Mouse (Mus musculus): ENCODE measurements around the gene Abcb11. TPM values are rescaled to one million over a fixed set of nuclear protein-coding genes. Genes with fewer than 3 reads are reported as not detected.

The Abcb11 gene
- polyA plus RNA-seq (2012; rRNA removed): 0.04 and 0.10 TPM in 2 replicates

DNA sequence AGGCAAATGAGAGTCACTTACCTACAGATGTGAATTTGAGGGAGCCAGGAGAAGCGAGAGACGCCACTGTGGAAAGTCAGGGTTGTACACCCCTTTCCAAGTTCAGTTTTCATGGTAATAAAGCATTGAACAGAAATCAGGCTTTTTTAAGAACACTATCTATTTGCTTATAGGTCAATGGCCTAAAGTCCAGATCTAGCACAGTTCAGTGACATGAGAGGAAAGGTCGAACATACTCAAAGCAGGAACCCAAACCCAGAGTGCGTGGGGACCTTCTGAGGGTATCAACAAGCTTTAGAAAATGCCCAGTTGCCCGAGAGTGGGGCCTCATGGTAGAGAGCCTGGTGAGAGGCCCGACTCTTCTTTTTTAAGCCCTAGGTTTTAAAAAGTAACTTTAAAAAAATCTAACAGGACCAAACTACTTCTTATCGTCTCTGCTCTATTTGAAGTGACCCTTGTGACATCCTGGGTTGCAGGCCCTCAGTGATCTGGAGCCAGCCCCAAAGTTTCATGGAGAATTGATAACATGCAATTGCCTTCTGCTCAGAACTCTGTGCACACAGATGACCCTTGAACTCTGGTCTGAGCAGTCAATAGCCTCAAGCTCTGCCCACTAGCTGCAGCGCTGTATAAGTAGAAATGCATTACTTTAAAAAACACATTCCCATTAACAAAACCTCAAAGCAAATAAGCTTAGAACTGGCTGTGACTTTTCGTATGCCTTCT lies at the start of gene Abcb11:
TSS of gene Abcb11 (minus strand) at position 121 of the 726 bp plus-strand sequence.

DNA sequence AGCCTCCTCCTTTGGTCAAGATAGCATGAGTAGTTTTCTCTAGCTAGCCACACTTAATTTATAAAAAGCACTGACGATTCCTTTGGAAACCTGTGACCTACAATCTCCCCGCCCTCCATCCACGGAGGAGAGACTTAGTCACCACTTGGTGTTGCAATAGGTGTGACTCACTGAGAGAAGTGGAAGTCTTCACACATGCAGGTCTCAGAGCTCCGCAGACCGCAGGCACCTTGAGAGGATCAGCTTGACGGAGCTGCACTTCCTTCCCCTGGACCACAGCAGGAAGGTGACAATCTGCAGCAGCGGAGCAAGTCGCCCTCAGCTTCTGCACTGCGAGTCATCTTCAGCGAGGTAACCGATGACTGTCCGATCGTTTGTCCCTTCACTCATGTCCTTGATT lies 37.9 kb upstream of the Abcb11 start, which contains the start of gene Dhrs9:
TSS of gene Dhrs9 (plus strand) at position 165 of the 400 bp plus-strand sequence.

DNA sequence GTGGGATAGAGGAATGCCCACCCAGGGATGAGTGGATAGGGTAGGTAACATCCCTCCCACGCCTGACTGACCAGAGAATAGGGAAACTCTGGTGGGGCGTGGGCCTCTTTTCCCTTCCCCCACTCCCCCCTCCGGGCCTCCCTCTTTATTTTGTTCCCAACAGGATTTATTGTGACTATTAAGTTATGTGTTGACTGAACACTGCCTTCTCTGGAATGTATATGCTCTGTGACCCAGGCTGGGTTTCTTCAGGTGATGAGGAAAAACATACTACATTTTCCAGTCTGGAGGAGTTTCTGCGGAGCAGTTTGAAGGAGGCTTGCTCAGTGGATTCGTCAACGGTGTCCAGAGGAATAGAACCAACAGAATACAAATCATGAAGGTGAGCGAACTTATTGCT lies 131.6 kb downstream of the Abcb11 start, which contains the start of gene G6pc2:
TSS of gene G6pc2 (plus strand) at position 301 of the 400 bp plus-strand sequence.

DNA sequence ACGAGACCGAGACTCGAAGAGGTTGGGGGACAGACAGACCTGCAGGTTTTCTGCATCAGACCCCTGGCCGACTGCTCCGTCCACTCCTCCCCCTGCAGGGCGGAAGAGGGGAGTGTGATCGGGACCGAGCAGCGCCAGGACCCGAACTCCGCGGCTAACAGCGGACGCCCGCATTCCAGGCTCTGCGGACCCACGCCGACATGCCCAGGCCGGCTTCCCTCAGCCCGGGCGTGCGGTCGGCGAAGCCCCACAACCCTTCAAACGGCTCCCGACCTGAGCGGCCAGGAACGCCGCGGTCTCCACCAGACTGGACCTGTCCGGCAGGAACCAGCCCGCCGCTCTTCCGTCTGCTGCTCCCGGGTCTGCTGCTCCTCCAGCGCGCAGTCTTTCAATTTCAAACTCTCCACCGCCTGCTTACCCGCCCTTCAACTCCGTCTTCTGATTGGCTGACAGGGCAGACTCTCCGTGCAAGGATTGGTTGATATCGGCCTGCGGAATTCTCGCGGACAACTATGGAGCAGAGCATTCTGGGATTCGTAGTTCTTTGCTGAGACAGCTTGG lies 136.5 kb downstream of the Abcb11 start, which contains the start of gene Spc25:
TSS of gene Spc25 (minus strand) at position 404 of the 561 bp plus-strand sequence.

Other genes starting within 250 kb of the Abcb11 start
- 0.81 and 2.0 TPM in 2 replicates for gene Nostrin, start 206.8 kb downstream of the Abcb11 start, polyA plus RNA-seq (2012; rRNA removed)
- gene Spc25, start 136.4 kb downstream of the Abcb11 start, polyA plus RNA-seq (2012; rRNA removed): 108 and 136 TPM in 2 replicates
- gene G6pc2, start 131.5 kb downstream of the Abcb11 start, polyA plus RNA-seq (2012; rRNA removed): 0.17 and 0.29 TPM in 2 replicates
- 0.01 TPM in 1 of 2 replicates, not detected in the other for gene Dhrs9, start 37.8 kb upstream of the Abcb11 start, polyA plus RNA-seq (2012; rRNA removed)
- gene Lrp2, start 243.4 kb upstream of the Abcb11 start, polyA plus RNA-seq (2012; rRNA removed): 2.8 and 5.0 TPM in 2 replicates

All from central nervous system, embryonic 11.5 days (tissue).